Mouse (Mus musculus) olfactory bulb, adult 2 months (tissue): Measurements from ENCODE around the gene Aph1a.
A peak's percentile ranks its signal among the peaks of the same experiment; 100 is the strongest.

Source experiments
- CTCF ChIP-seq: fragments of 200-500 bp; IDR thresholded peaks from 2 replicates; pipeline ENCODE4 v1.5.1; 2012; ENCODE audit warnings: low read depth, mild to moderate bottlenecking, low read length, moderate library complexity; ENCODE audit not compliant: insufficient read depth
- POLR2A ChIP-seq: fragments of 200-500 bp; IDR thresholded peaks from 2 replicates; pipeline ENCODE4 v1.6.1; 2012; ENCODE audit warnings: mild to moderate bottlenecking, low read depth, low read length, moderate library complexity; ENCODE audit not compliant: insufficient read depth

DNA sequence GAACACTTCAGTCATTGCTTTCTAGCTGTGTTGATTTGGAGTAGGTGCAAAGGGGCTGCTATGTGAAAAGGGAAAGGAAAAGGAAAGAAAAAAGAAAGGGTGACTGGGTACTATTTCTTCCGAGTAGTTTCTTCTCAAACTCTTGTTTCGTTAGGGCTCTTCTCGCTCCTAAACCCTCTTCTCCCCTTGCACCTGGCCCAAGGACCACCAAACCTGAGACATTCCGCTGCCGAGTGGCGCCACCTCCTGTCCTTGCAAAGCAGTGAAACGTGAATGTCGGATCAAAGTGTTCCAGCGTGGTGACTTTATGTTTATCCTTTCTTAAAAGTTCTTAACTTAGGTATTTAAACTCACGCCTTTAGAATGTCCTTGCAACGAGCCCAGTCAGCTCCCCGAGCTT lies 13.1 kb downstream of the Aph1a start:
- peak; percentile 74 for TF ChIP-seq CTCF
- no peak for TF ChIP-seq POLR2A
